Mouse (Mus musculus) stomach, embryonic 15.5 days (tissue): Measurements from ENCODE around the gene Bicra. TPM values are rescaled to one million over a fixed set of nuclear protein-coding genes. Genes with fewer than 3 reads are reported as not detected.

Experiments used
- ATAC-seq: fragments of 200-750 bp; cut with Nextera tagmentation; 2 replicates; pipeline ENCODE4 v1.8.0; 2017; ENCODE audit warnings: low read depth, moderate number of reproducible peaks, moderate TSS enrichment; ENCODE audit not compliant: insufficient read depth, low FRiP score
- H3K27ac ChIP-seq: fragments of 300-500 bp; sonication (generic); 2 replicates; pipeline ENCODE4 v1.5.1; 2015; ENCODE audit warnings: mild to moderate bottlenecking, inconsistent platforms
- H3K27me3 ChIP-seq: fragments of 300-500 bp; sonication (generic); replicated peaks from 2 replicates; pipeline ENCODE4 v1.6.1; 2015; ENCODE audit warnings: inconsistent platforms
- H3K36me3 ChIP-seq: fragments of 300-500 bp; sonication (generic); 2 replicates; pipeline ENCODE4 v1.6.1; 2015; ENCODE audit warnings: inconsistent platforms
- H3K4me1 ChIP-seq: fragments of 300-500 bp; sonication (generic); 2 replicates; pipeline ENCODE4 v1.6.1; 2015; ENCODE audit warnings: inconsistent platforms
- H3K4me2 ChIP-seq: fragments of 300-500 bp; sonication (generic); 2 replicates; pipeline ENCODE4 v1.6.1; 2015; ENCODE audit warnings: mild to moderate bottlenecking, inconsistent platforms
- H3K4me3 ChIP-seq: fragments of 300-500 bp; sonication (generic); replicated peaks from 2 replicates; pipeline ENCODE4 v1.5.1; 2015; ENCODE audit warnings: inconsistent platforms
- H3K9ac ChIP-seq: fragments of 300-500 bp; sonication (generic); 2 replicates; pipeline ENCODE4 v1.6.1; 2015; ENCODE audit warnings: inconsistent platforms
- H3K9me3 ChIP-seq: fragments of 300-500 bp; sonication (generic); 2 replicates; pipeline ENCODE4 v1.6.1; 2016; ENCODE audit warnings: inconsistent platforms
- WGBS: fragments of 180-500 bp; shearing (Covaris S2); methylation state at CpG from one replicate; pipeline ENCODE4 v1.1.7; 2015; 5-methylcytosine and 5-hydroxymethylcytosine counted together
- polyA plus RNA-seq: library from polyadenylated mRNA; unstranded; fragments of >200 nt; fragmentation: Nextera tagmentation; extraction: Ambion mirVana; gene quantifications from 2 replicates; pipeline ENCODE4 v1.2.1, GENCODE M21; 2015

The Bicra gene
- polyA plus RNA-seq, 1 experiment from 2014 or later = 5.8 TPM

GRCm38 (mm10) chr7:15982729-15983407 is 64.9 kb downstream of the Bicra start:
- WGBS = 33% methylated on average over 4 of the region's 4 CpGs
- Histone ChIP-seq H3K9me3 (no peaks in the 10 kb centered on the region), H3K27ac (no peak overlapping the region)

GRCm38 (mm10) chr7:15981538-15981937 is 66.2 kb downstream of the Bicra start:
- no peaks in the 10 kb centered on the region for H3K27me3 ChIP-seq
- no peak overlapping the region for H3K9ac ChIP-seq
- no peak overlapping the region for H3K4me3 ChIP-seq
- no peaks in the 10 kb centered on the region for H3K4me1 ChIP-seq
- H3K4me2 ChIP-seq = no peak overlapping the region
- WGBS = 69% methylated on average over 4 of the region's 4 CpGs
- H3K9me3 ChIP-seq = no peaks in the 10 kb centered on the region
- no peak overlapping the region for H3K27ac ChIP-seq
- H3K36me3 ChIP-seq = peaks cover 22% of the 10 kb centered on the region
- no peak for ATAC-seq

More at GRCm38 (mm10) chr7:15982729-15983407, 64.9 kb downstream of the Bicra start:
- Histone ChIP-seq H3K4me2 (no peak overlapping the region), H3K4me3 (no peak overlapping the region), H3K27me3 (no peaks in the 10 kb centered on the region), H3K4me1 (no peaks in the 10 kb centered on the region), H3K9ac (no peak overlapping the region), H3K36me3 (peaks cover 31% of the 10 kb centered on the region)
- ATAC-seq = no peak

GRCm38 (mm10) chr7:15980246-15980645 is 67.5 kb downstream of the Bicra start:
- Histone ChIP-seq H3K27me3 (no peaks in the 10 kb centered on the region), H3K36me3 (peaks cover 23% of the 10 kb centered on the region), H3K27ac (no peak overlapping the region), H3K9me3 (no peaks in the 10 kb centered on the region), H3K4me1 (no peaks in the 10 kb centered on the region), H3K9ac (no peak overlapping the region), H3K4me2 (no peak overlapping the region), H3K4me3 (no peak overlapping the region)
- WGBS = 77% methylated on average over 8 of the region's 8 CpGs
- no peak; the same call in 1 of the 2 replicates for ATAC-seq

- H3K36me3 ChIP-seq = peaks cover 48% of the 10 kb centered on the region
- H3K4me3 ChIP-seq = no peak overlapping the region
- no peaks in the 10 kb centered on the region for H3K9me3 ChIP-seq
- H3K27me3 ChIP-seq = no peaks in the 10 kb centered on the region
- no peaks in the 10 kb centered on the region for H3K4me1 ChIP-seq
- no peak overlapping the region for H3K4me2 ChIP-seq
- H3K27ac ChIP-seq = no peak overlapping the region
- no peak overlapping the region for H3K9ac ChIP-seq
- WGBS = 75% methylated on average over 4 of the region's 4 CpGs
- ATAC-seq = no peak
Measured at GRCm38 (mm10) chr7:15975904-15976303, 71.8 kb downstream of the Bicra start.

GRCm38 (mm10) chr7:15975451-15975850 is 72.3 kb downstream of the Bicra start:
- Histone ChIP-seq H3K9ac (no peak overlapping the region), H3K27me3 (no peaks in the 10 kb centered on the region), H3K4me1 (no peaks in the 10 kb centered on the region), H3K4me3 (no peak overlapping the region), H3K4me2 (no peak overlapping the region), H3K36me3 (peaks cover 48% of the 10 kb centered on the region), H3K9me3 (no peaks in the 10 kb centered on the region), H3K27ac (no peak overlapping the region)
- 91% methylated on average over 9 of the region's 10 CpGs for WGBS
- no peak for ATAC-seq

GRCm38 (mm10) chr7:15974712-15975111 is 73.0 kb downstream of the Bicra start:
- H3K36me3 ChIP-seq = peaks cover 48% of the 10 kb centered on the region
- no peak overlapping the region for H3K27ac ChIP-seq
- WGBS = 59% methylated on average over 5 of the region's 5 CpGs

GRCm38 (mm10) chr7:15972247-15972646 is 75.5 kb downstream of the Bicra start:
- no peaks in the 10 kb centered on the region for H3K4me1 ChIP-seq
- no peak overlapping the region for H3K9ac ChIP-seq
- H3K27me3 ChIP-seq = no peaks in the 10 kb centered on the region
- peaks cover 35% of the 10 kb centered on the region for H3K36me3 ChIP-seq
- ATAC-seq = no peak
- 75% methylated on average over 25 of the region's 25 CpGs for WGBS
- no peaks in the 10 kb centered on the region for H3K9me3 ChIP-seq
- H3K27ac ChIP-seq = no peak overlapping the region
- H3K4me3 ChIP-seq = no peak overlapping the region
- H3K4me2 ChIP-seq = no peak overlapping the region

More at GRCm38 (mm10) chr7:15974712-15975111, 73.0 kb downstream of the Bicra start:
- H3K4me2 ChIP-seq = no peak overlapping the region
- ATAC-seq = no peak
- H3K9me3 ChIP-seq = no peaks in the 10 kb centered on the region
- no peak overlapping the region for H3K4me3 ChIP-seq
- no peaks in the 10 kb centered on the region for H3K4me1 ChIP-seq
- H3K9ac ChIP-seq = no peak overlapping the region
- no peaks in the 10 kb centered on the region for H3K27me3 ChIP-seq

GRCm38 (mm10) chr7:15969674-15970073 is 78.0 kb downstream of the Bicra start:
- no peak for ATAC-seq
- Histone ChIP-seq H3K9me3 (no peaks in the 10 kb centered on the region), H3K4me2 (no peak overlapping the region), H3K27ac (no peak overlapping the region), H3K4me3 (no peak overlapping the region), H3K9ac (no peak overlapping the region), H3K4me1 (peaks cover 5% of the 10 kb centered on the region; the same call in 1 of the 2 replicates), H3K36me3 (peaks cover 24% of the 10 kb centered on the region), H3K27me3 (no peaks in the 10 kb centered on the region)
- 82% methylated on average over 3 of the region's 3 CpGs for WGBS

- Histone ChIP-seq H3K4me2 (no peak overlapping the region), H3K9ac (no peak overlapping the region), H3K36me3 (peaks cover 16% of the 10 kb centered on the region), H3K9me3 (no peaks in the 10 kb centered on the region), H3K27me3 (no peaks in the 10 kb centered on the region), H3K27ac (no peak overlapping the region), H3K4me1 (peaks cover 12% of the 10 kb centered on the region), H3K4me3 (no peak overlapping the region)
- 88% methylated on average over 8 of the region's 8 CpGs for WGBS
- ATAC-seq = no peak
Measured at GRCm38 (mm10) chr7:15968322-15968721, 79.4 kb downstream of the Bicra start.

- H3K4me1 ChIP-seq = peaks cover 22% of the 10 kb centered on the region
- H3K4me3 ChIP-seq = peak within 1 kb of the TSS; percentile 58
- 0 out of 2 replicates have a peak within 1 kb of the TSS, but pooled peaks have one; percentile 35 for H3K27ac ChIP-seq
Measured at GRCm38 (mm10) chr7:15967312-15967711, 80.4 kb downstream of the Bicra start, which contains the start of gene Ehd2. TSS of gene Ehd2 (minus strand) at chr7:15967567.

GRCm38 (mm10) chr7:15966489-15966888 is 81.2 kb downstream of the Bicra start:
- H3K4me3 ChIP-seq = peak overlapping the region; percentile 58
- H3K4me2 ChIP-seq = peak overlapping the region; percentile 57
- no peaks in the 10 kb centered on the region for H3K9me3 ChIP-seq
- WGBS = 60% methylated on average over 3 of the region's 3 CpGs
- H3K36me3 ChIP-seq = 0 out of 2 replicates have a peak, but pooled peaks cover 3% of the 10 kb centered on the region
- no peak for ATAC-seq
- no peak overlapping the region for H3K27ac ChIP-seq
- H3K9ac ChIP-seq = no peak overlapping the region
- no peaks in the 10 kb centered on the region for H3K27me3 ChIP-seq
- H3K4me1 ChIP-seq = peaks cover 29% of the 10 kb centered on the region

More at GRCm38 (mm10) chr7:15967312-15967711, 80.4 kb downstream of the Bicra start, which contains the start of gene Ehd2:
- no peaks in the 10 kb centered on the region for H3K27me3 ChIP-seq
- WGBS = under 1% methylated on average over 22 of the region's 22 CpGs
- peak within 1 kb of the TSS; percentile 57 for H3K4me2 ChIP-seq
- H3K9ac ChIP-seq = no peak within 1 kb of the TSS
- peak; percentile 80 for ATAC-seq
- peaks cover 11% of the 10 kb centered on the region for H3K36me3 ChIP-seq
- H3K9me3 ChIP-seq = no peaks in the 10 kb centered on the region

- Histone ChIP-seq H3K36me3 (no peaks in the 10 kb centered on the region), H3K4me3 (no peak overlapping the region), H3K4me1 (peaks cover 32% of the 10 kb centered on the region), H3K27ac (peak overlapping the region; percentile 94; the same call in 1 of the 2 replicates), H3K9me3 (no peaks in the 10 kb centered on the region), H3K4me2 (peak overlapping the region; percentile 24), H3K9ac (no peak overlapping the region), H3K27me3 (no peaks in the 10 kb centered on the region)
- no peak for ATAC-seq
- WGBS = 74% methylated on average over 32 of the region's 32 CpGs
Measured at GRCm38 (mm10) chr7:15963798-15964652, 83.7 kb downstream of the Bicra start.
